Mouse (Mus musculus) yolk sac, embryonic 10.5 days (tissue): ENCODE results near the gene Hoxc5.

ENCODE experiments used
- DNase-seq: peaks from one replicate; pipeline ENCODE4 v3.0.0-alpha.2; 2017; ENCODE audit warnings: low spot score

Hoxc5 gene

GRCm38 (mm10) chr15:102990461-102991397, 23.5 kb downstream of the Hoxc5 start, which contains the start of gene Hoxc8:
Hoxc8 (plus strand) TSS chr15:102990607.
- no peak for DNase-seq

- no peak for DNase-seq
Measured at GRCm38 (mm10) chr15:102991782-102992181, 24.5 kb downstream of the Hoxc5 start.

GRCm38 (mm10) chr15:102992206-102992605, 25.0 kb downstream of the Hoxc5 start:
- no peak for DNase-seq

GRCm38 (mm10) chr15:102992863-102993262, 25.6 kb downstream of the Hoxc5 start:
- no peak for DNase-seq

GRCm38 (mm10) chr15:102996548-102996947, 29.3 kb downstream of the Hoxc5 start:
- no peak for DNase-seq

- no peak for DNase-seq
Measured at GRCm38 (mm10) chr15:102997431-102997830, 30.2 kb downstream of the Hoxc5 start.

- DNase-seq, result peak; percentile 69
Measured at GRCm38 (mm10) chr15:102997939-102998355, 30.7 kb downstream of the Hoxc5 start, which contains the start of gene Hoxc6. Hoxc6 (plus strand) TSS chr15:102998257.

- DNase-seq, result no peak
Measured at GRCm38 (mm10) chr15:102998608-102999182, 31.5 kb downstream of the Hoxc5 start.

- DNase-seq, result peak; percentile 94
Measured at GRCm38 (mm10) chr15:102999183-102999831, 32.1 kb downstream of the Hoxc5 start.

GRCm38 (mm10) chr15:102999955-103000354, 32.7 kb downstream of the Hoxc5 start:
- no peak for DNase-seq

GRCm38 (mm10) chr15:103000501-103000901, 33.3 kb downstream of the Hoxc5 start:
- DNase-seq, result no peak

- DNase-seq, result no peak
Measured at GRCm38 (mm10) chr15:103001370-103001769, 34.1 kb downstream of the Hoxc5 start.

GRCm38 (mm10) chr15:103002156-103002555, 34.9 kb downstream of the Hoxc5 start:
- no peak for DNase-seq

GRCm38 (mm10) chr15:103002821-103003448, 35.7 kb downstream of the Hoxc5 start:
- no peak for DNase-seq

GRCm38 (mm10) chr15:103005308-103005707, 38.1 kb downstream of the Hoxc5 start:
- no peak for DNase-seq

- DNase-seq, result no peak
Measured at GRCm38 (mm10) chr15:103005797-103006196, 38.6 kb downstream of the Hoxc5 start.

GRCm38 (mm10) chr15:103006326-103006725, 39.1 kb downstream of the Hoxc5 start:
- no peak for DNase-seq

- peak; percentile 39 for DNase-seq
Measured at GRCm38 (mm10) chr15:103009265-103010111, 42.2 kb downstream of the Hoxc5 start.

GRCm38 (mm10) chr15:103010112-103010846, 43.0 kb downstream of the Hoxc5 start:
- DNase-seq, result peak; percentile 18

- DNase-seq, result peak; percentile 32
Measured at GRCm38 (mm10) chr15:103010847-103011555, 43.8 kb downstream of the Hoxc5 start.
